Mouse (Mus musculus): ENCODE measurements around the gene Plvap.

The Plvap gene

GRCm38 (mm10) chr8:71511644-71512043 is at the start of gene Plvap:
TSS of gene Plvap (minus strand) at chr8:71511752.
- 62% methylated on average over 13 of the region's 14 CpGs for WGBS

GRCm38 (mm10) chr8:71560765-71561164 is 49.2 kb upstream of the Plvap start:
- WGBS = 86% methylated on average over 5 of the region's 5 CpGs

- whole genome bisulfite sequencing = 89% methylated on average over 3 of the region's 3 CpGs
These were observed 48.5 kb upstream of the Plvap start for GRCm38 (mm10) chr8:71560071-71560470.

GRCm38 (mm10) chr8:71558958-71559690 is 47.6 kb upstream of the Plvap start:
- WGBS = 8% methylated on average over 24 of the region's 24 CpGs

GRCm38 (mm10) chr8:71558071-71558957 is 46.8 kb upstream of the Plvap start, which contains the start of gene Tmem221:
TSS of gene Tmem221 (minus strand) at chr8:71558871.
- WGBS = 6% methylated on average over 70 of the region's 70 CpGs

- 89% methylated on average over 2 of the region's 2 CpGs for WGBS
These were observed 43.1 kb upstream of the Plvap start for GRCm38 (mm10) chr8:71554644-71555043.

- 66% methylated on average over 6 of the region's 6 CpGs for whole genome bisulfite sequencing
These were observed 42.4 kb upstream of the Plvap start for GRCm38 (mm10) chr8:71554001-71554400.

- WGBS = 82% methylated on average over 6 of the region's 6 CpGs
These were observed 41.2 kb upstream of the Plvap start for GRCm38 (mm10) chr8:71552770-71553169.

- 66% methylated on average over 7 of the region's 7 CpGs for WGBS
These were observed 39.2 kb upstream of the Plvap start for GRCm38 (mm10) chr8:71550754-71551153.

GRCm38 (mm10) chr8:71547590-71547989 is 36.0 kb upstream of the Plvap start:
- 91% methylated on average over 7 of the region's 7 CpGs for WGBS

GRCm38 (mm10) chr8:71545053-71545452 is 33.5 kb upstream of the Plvap start:
- WGBS = 91% methylated on average over 11 of the region's 11 CpGs

GRCm38 (mm10) chr8:71543755-71544154 is 32.2 kb upstream of the Plvap start:
- WGBS = 89% methylated on average over 9 of the region's 9 CpGs

- under 1% methylated on average over 55 of the region's 55 CpGs for WGBS
These were observed 31.2 kb upstream of the Plvap start, which contains the start of gene Mvb12a for GRCm38 (mm10) chr8:71542632-71543343. TSS of gene Mvb12a (plus strand) at chr8:71542922.

- 9% methylated on average over 37 of the region's 37 CpGs for WGBS
These were observed 25.7 kb upstream of the Plvap start, which contains the start of gene Bst2 for GRCm38 (mm10) chr8:71537028-71537867. TSS of gene Bst2 (minus strand) at chr8:71537456.

GRCm38 (mm10) chr8:71535663-71536062 is 24.1 kb upstream of the Plvap start:
- 75% methylated on average over 5 of the region's 5 CpGs for WGBS

GRCm38 (mm10) chr8:71534263-71534810 is 22.8 kb upstream of the Plvap start:
- WGBS = 62% methylated on average over 3 of the region's 3 CpGs

- 80% methylated on average over 9 of the region's 12 CpGs for WGBS
These were observed 19.3 kb upstream of the Plvap start for GRCm38 (mm10) chr8:71530735-71531467.

GRCm38 (mm10) chr8:71528362-71529073 is 17.0 kb upstream of the Plvap start:
- WGBS = 80% methylated on average over 11 of the region's 11 CpGs

GRCm38 (mm10) chr8:71527162-71527870 is 15.8 kb upstream of the Plvap start:
- WGBS = 68% methylated on average over 3 of the region's 3 CpGs
